Mouse (Mus musculus) hindbrain, postnatal 0 days (tissue): ENCODE measurements at regions not wholly inside any gene's neighbourhood (a gene's known extent, or its start where the extent isn't known, plus 50 kb on each side); places are given as distances from the start of the nearest gene placed in this dataset.

Experiments used
- ATAC-seq: fragments of 200-750 bp; cut with Nextera tagmentation; 2 replicates; pipeline ENCODE4 v1.8.0; 2017; ENCODE audit warnings: mild to moderate bottlenecking, moderate TSS enrichment, moderate library complexity
- DNase-seq: peaks from one replicate; pipeline ENCODE4 v3.0.0-alpha.2; 2015; ENCODE audit warnings: low spot score
- H3K27ac ChIP-seq: fragments of 300-500 bp; sonication (generic); 2 replicates; pipeline ENCODE4 v1.5.1; 2014; ENCODE audit warnings: mild to moderate bottlenecking
- H3K27me3 ChIP-seq: fragments of 300-500 bp; sonication (generic); 2 replicates; pipeline ENCODE4 v1.6.1; 2014; ENCODE audit warnings: low read length, mixed read lengths; ENCODE audit not compliant: insufficient read depth
- H3K36me3 ChIP-seq: fragments of 300-500 bp; sonication (generic); 2 replicates; pipeline ENCODE4 v1.6.1; 2014; ENCODE audit warnings: low read length, mixed read lengths; ENCODE audit not compliant: insufficient read depth
- H3K4me1 ChIP-seq: fragments of 300-500 bp; sonication (generic); 2 replicates; pipeline ENCODE4 v1.6.1; 2014; ENCODE audit warnings: antibody characterized with exemption, low read length, mixed read lengths; ENCODE audit not compliant: insufficient read depth
- H3K4me2 ChIP-seq: fragments of 300-500 bp; sonication (generic); 2 replicates; pipeline ENCODE4 v1.6.1; 2014; ENCODE audit warnings: low read depth, mild to moderate bottlenecking, low read length, moderate library complexity, mixed read lengths
- H3K4me3 ChIP-seq: fragments of 300-500 bp; sonication (generic); 2 replicates; pipeline ENCODE4 v1.5.1; 2014; ENCODE audit warnings: low read length
- H3K9ac ChIP-seq: fragments of 300-500 bp; sonication (generic); replicated peaks from 2 replicates; pipeline ENCODE4 v1.6.1; 2014; ENCODE audit warnings: mild to moderate bottlenecking, low read length, moderate library complexity, mixed read lengths
- H3K9me3 ChIP-seq: fragments of 300-500 bp; sonication (generic); 2 replicates; pipeline ENCODE4 v1.6.1; 2016; ENCODE audit warnings: low read length, mixed read lengths
- CTCF ChIP-seq: IDR thresholded peaks from 2 replicates; pipeline ENCODE4 v1.5.1; 2016; ENCODE audit warnings: antibody characterized with exemption, control low read depth, low read depth
- WGBS: fragments of 180-500 bp; shearing (Covaris S2); extraction: QIAGEN DNeasy Blood & Tissue Kit; methylation state at CpG from one replicate; pipeline ENCODE4 v1.1.7; 2014; 5-methylcytosine and 5-hydroxymethylcytosine counted together

DNA sequence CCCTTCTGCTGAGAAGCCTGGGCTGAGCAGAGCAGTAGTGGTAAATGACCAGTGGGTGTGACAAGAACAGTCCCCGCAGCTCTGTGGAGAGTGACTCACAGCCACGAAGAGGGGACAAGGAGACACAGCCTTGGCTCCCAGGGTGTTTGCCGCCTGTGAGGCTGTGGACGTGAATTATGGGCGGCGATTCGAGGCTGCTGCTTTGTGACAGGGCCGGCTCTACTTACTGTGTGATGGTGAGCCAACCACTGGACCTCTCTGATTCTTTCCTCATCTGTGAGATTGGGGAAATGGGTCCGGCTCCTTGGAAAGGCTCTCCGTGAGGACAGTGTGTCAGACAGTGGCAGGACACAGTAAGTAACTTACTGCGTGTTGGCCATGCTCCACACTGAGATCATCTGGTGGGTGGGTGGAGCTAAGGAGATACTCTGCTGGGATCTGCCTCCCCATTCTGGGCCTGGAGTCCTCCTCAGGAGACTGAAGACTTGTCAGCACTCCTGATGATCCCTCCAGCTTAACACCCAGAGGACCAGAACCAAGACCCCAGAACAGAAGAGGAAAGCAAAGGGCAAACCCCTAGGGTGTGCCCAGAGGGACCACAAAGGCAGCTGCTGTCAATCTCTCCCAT is 233.3 kb upstream of the Tle3 start:
- no peaks in the 10 kb centered on the region for H3K36me3 ChIP-seq

DNA sequence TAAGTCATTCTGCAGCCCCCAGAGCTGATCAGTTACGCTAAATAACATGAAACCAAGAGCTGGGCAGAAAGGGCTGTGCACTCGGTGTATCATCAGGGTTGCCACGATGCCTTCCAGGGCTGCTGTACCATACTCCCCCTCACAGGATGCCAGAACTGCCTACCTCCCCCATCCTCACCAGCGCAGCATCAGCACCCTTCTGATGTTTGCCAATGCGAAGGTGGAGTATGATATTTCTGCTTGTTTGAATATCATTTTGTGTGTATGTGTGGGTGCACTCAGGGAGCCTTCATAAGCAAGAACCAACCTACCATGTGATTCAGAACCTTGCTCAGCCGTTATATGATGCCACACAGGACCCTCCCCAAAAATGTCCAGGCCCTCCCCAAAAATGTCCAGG is 229.1 kb upstream of the Tle3 start:
- Histone ChIP-seq H3K27me3 (no peaks in the 10 kb centered on the region), H3K4me2 (no peak overlapping the region), H3K36me3 (no peaks in the 10 kb centered on the region), H3K4me1 (no peaks in the 10 kb centered on the region), H3K9me3 (no peaks in the 10 kb centered on the region), H3K9ac (no peak overlapping the region), H3K4me3 (no peak overlapping the region), H3K27ac (no peak overlapping the region)
- ATAC-seq (no peak), DNase-seq (no peak)
- 82% methylated on average over 6 of the region's 6 CpGs for WGBS
- no peak for TF ChIP-seq CTCF

More for the DNA sequence above, 233.3 kb upstream of the Tle3 start:
- Histone ChIP-seq H3K9ac (no peak overlapping the region), H3K4me2 (no peak overlapping the region), H3K27me3 (no peaks in the 10 kb centered on the region), H3K4me1 (no peaks in the 10 kb centered on the region), H3K9me3 (no peaks in the 10 kb centered on the region), H3K27ac (no peak overlapping the region), H3K4me3 (no peak overlapping the region)
- TF ChIP-seq CTCF: no peak
- 79% methylated on average over 11 of the region's 11 CpGs for WGBS
- ATAC-seq (no peak), DNase-seq (no peak)

DNA sequence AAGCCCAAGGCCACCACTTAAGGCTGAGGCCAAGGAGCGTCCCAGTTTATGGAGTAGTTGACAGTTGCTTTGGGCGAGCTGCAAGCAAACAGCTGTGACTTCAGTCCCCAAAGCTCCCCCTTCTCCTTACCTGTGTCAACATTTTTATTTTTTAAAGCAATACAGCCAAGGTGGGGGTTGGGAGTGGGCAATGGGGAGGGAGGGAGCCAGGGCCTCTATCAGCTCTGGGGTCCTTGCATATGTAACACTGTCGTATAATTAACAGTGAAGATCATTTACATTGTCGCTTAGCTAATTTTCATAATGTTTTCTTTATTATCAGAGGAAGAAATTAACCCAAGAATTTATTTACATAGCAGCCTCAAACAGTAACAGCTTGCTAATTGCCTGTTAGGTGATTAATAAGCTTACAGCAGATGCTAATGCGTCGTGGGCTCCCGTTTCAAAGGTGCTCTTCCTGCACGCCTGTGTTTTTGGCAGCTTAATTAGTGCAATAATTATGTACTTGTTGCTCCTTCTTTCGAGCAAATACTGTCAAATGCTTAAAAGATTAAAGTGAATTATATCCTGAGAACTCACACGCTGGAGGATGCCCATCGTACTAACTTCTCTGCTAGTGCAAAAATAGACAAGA is 227.4 kb upstream of the Tle3 start:
- TF ChIP-seq CTCF: no peak
- H3K4me3 ChIP-seq: no peak overlapping the region
- no peak overlapping the region for H3K4me2 ChIP-seq
- WGBS: 59% methylated on average over 11 of the region's 11 CpGs
- DNase-seq (peak; percentile 56), ATAC-seq (no peak)
- no peak overlapping the region for H3K27ac ChIP-seq
- no peak overlapping the region for H3K9ac ChIP-seq
- H3K4me1 ChIP-seq: no peaks in the 10 kb centered on the region
- no peaks in the 10 kb centered on the region for H3K9me3 ChIP-seq
- H3K27me3 ChIP-seq: no peaks in the 10 kb centered on the region
- no peaks in the 10 kb centered on the region for H3K36me3 ChIP-seq

DNA sequence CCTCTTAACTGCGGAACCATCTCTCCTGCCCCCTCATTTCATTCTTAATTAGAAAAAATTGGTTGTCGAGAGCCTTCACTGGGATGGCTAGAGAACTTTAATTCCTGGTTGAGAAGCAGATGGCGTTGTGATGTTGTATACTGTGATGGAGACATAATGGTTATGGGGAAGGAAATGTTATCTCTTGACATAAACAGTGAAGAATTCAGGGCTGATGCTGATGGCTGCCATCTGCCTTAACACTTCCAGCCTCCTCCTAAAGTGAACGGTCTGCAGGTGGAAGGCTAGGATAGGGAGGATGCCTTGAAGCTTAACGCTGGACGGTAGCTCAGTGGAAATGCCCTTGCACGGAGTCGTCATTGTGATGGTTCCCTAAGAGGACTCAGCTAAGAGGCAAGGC is 226.4 kb upstream of the Tle3 start:
- DNase-seq (no peak), ATAC-seq (no peak)
- no peak for TF ChIP-seq CTCF
- Histone ChIP-seq H3K4me3 (no peak overlapping the region), H3K27me3 (no peaks in the 10 kb centered on the region), H3K9ac (no peak overlapping the region), H3K27ac (no peak overlapping the region), H3K9me3 (no peaks in the 10 kb centered on the region), H3K4me2 (no peak overlapping the region), H3K4me1 (no peaks in the 10 kb centered on the region), H3K36me3 (no peaks in the 10 kb centered on the region)
- 91% methylated on average over 8 of the region's 8 CpGs for WGBS

DNA sequence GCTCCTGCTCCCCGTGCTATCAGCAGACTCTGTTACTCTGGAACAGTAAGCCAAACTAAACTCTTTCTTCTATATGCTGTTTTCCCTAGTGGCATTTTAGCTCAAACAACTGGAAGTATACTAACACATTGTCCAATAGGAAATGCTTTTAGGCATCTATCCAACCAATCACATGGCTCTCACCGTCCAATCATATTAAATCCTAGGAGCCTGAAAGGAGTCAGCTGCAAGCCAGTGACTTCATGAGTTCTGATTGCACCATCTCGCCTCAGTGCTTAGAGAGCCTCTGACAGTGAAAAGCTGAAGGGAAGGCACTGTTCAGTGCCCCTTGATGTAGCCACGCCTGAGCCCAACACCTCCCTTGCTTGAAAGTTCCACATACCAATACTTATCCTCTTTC is 221.0 kb upstream of the Tle3 start:
- no peak overlapping the region for H3K4me3 ChIP-seq
- ATAC-seq (no peak), DNase-seq (no peak)
- no peaks in the 10 kb centered on the region for H3K36me3 ChIP-seq
- WGBS: 79% methylated on average over 4 of the region's 4 CpGs
- H3K4me1 ChIP-seq: no peaks in the 10 kb centered on the region
- no peak overlapping the region for H3K27ac ChIP-seq
- no peaks in the 10 kb centered on the region for H3K9me3 ChIP-seq
- H3K4me2 ChIP-seq: no peak overlapping the region
- TF ChIP-seq CTCF: no peak
- H3K27me3 ChIP-seq: no peaks in the 10 kb centered on the region
- no peak overlapping the region for H3K9ac ChIP-seq

DNA sequence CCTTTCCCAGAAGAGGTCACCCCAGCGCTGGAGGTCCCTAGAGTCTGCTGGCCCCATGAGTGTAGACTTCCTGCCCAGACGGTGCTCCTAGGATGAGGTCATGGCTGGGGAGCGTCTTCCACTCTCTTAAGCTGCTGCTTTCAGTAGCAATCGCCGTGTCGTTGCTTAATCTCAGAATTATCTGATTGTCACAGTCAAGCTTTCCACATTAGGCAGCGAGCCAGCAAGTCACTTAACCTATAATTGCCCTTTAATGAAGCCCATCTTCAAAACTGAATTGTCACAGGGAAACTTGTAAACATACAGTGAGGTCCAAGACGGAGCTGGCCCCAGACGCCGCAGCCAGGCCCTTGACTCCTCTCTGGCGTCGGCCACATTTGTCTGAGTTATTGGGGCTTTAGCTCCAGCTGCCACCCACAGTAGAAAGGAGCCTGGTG is 220.2 kb upstream of the Tle3 start:
- no peak for DNase-seq
- TF ChIP-seq CTCF: no peak
- Histone ChIP-seq H3K4me1 (no peaks in the 10 kb centered on the region), H3K4me3 (no peak overlapping the region), H3K27me3 (no peaks in the 10 kb centered on the region), H3K27ac (no peak overlapping the region), H3K9ac (no peak overlapping the region), H3K9me3 (no peaks in the 10 kb centered on the region), H3K4me2 (no peak overlapping the region), H3K36me3 (no peaks in the 10 kb centered on the region)
- no peak for ATAC-seq
- WGBS: 45% methylated on average over 12 of the region's 12 CpGs

DNA sequence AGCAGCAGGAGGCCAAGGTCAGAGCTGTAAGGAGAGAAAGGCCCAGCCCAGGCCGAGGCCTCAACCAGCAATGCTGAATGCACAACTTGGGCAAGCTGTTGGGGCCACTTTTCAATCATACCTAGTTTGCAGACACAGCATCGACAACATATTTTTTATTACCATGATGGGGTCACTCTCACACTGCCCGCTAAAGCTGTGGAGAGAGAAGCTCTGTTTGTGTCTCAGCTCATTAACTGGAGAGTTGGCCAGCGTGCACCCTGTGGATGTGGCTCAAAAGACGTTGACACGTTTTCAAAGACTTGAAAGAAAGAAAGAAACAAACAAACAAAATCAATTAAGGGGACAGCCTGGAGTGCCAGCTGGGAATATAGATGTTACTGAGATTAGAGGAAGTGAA is 217.4 kb upstream of the Tle3 start:
- no peak overlapping the region for H3K4me3 ChIP-seq
- WGBS: 30% methylated on average over 6 of the region's 6 CpGs
- no peaks in the 10 kb centered on the region for H3K36me3 ChIP-seq
- H3K9ac ChIP-seq: no peak overlapping the region
- no peak overlapping the region for H3K4me2 ChIP-seq
- H3K27ac ChIP-seq: no peak overlapping the region
- H3K4me1 ChIP-seq: no peaks in the 10 kb centered on the region
- DNase-seq: peak; percentile 15
- TF ChIP-seq CTCF: no peak
- ATAC-seq: no peak
- H3K27me3 ChIP-seq: no peaks in the 10 kb centered on the region
- H3K9me3 ChIP-seq: no peaks in the 10 kb centered on the region
